ENCODE assay signal across 9 mouse cellular contexts in genomic region chr16:24056885-24057531, GRCm38 (mm10).
DNase-seq lines count a peak whose midpoint lies in the region; ATAC-seq and TF ChIP-seq lines count a peak whose summit lies in the region.
"Had no signal": no experiment of that assay in that cellular context is flagged by ENCODE, and none has a peak within 500 bp of the region (broad histone marks: within the 10 kb centered on the region; RNA-seq: fewer than 3 reads in every experiment).

No protein-coding gene starts in this region.

- H3K36me3 ChIP-seq in embryonic facial prominence, embryonic 10.5 days (replicated peaks) = no peaks in the 10 kb centered on the region
- H3K36me3 ChIP-seq in kidney, postnatal 0 days (ENCODE audit: insufficient read depth, low read length) = no peaks in the 10 kb centered on the region
- no peaks in the 10 kb centered on the region for H3K36me3 ChIP-seq in lung, embryonic 15.5 days
- no peaks in the 10 kb centered on the region for H3K36me3 ChIP-seq in forebrain, embryonic 11.5 days (ENCODE audit: control insufficient read depth, insufficient read depth, low read length)
- H3K36me3 ChIP-seq: hindbrain, embryonic 12.5 days had no signal

- no peaks in the 10 kb centered on the region for H3K27me3 ChIP-seq in embryonic facial prominence, embryonic 10.5 days (replicated peaks; ENCODE audit: low read depth, poor library complexity, severe bottlenecking)
- H3K27me3 ChIP-seq in kidney, postnatal 0 days (ENCODE audit: insufficient read depth, low read length) = no peaks in the 10 kb centered on the region
- H3K27me3 ChIP-seq in lung, embryonic 15.5 days = no peaks in the 10 kb centered on the region
- H3K27me3 ChIP-seq in forebrain, embryonic 11.5 days (ENCODE audit: control insufficient read depth, insufficient read depth, low read length) = no peaks in the 10 kb centered on the region
- H3K27me3 ChIP-seq: hindbrain, embryonic 12.5 days had no signal

- H3K9me3 ChIP-seq in embryonic facial prominence, embryonic 10.5 days = no peaks in the 10 kb centered on the region
- H3K9me3 ChIP-seq in kidney, postnatal 0 days (replicated peaks; ENCODE audit: low read length) = no peaks in the 10 kb centered on the region
- H3K9me3 ChIP-seq in lung, embryonic 15.5 days = no peaks in the 10 kb centered on the region
- no peaks in the 10 kb centered on the region for H3K9me3 ChIP-seq in forebrain, embryonic 11.5 days (ENCODE audit: control insufficient read depth, low read length)
- H3K9me3 ChIP-seq: hindbrain, embryonic 12.5 days had no signal

- H3K27ac ChIP-seq in embryonic facial prominence, embryonic 10.5 days (replicated peaks) = no peak overlapping the region
- 0 out of 2 replicates have a peak overlapping the region, but pooled peaks have one; percentile 3 for H3K27ac ChIP-seq in kidney, postnatal 0 days
- H3K27ac ChIP-seq in lung, embryonic 15.5 days = peak overlapping the region; percentile 87
- no peak overlapping the region for H3K27ac ChIP-seq in forebrain, embryonic 11.5 days (ENCODE audit: low read depth, low read length)
- H3K27ac ChIP-seq: hindbrain, embryonic 12.5 days had no signal

- H3K4me3 ChIP-seq in embryonic facial prominence, embryonic 10.5 days = no peak overlapping the region
- no peak overlapping the region for H3K4me3 ChIP-seq in kidney, postnatal 0 days (replicated peaks; ENCODE audit: low read depth, low read length)
- H3K4me3 ChIP-seq in lung, embryonic 15.5 days = no peak overlapping the region
- no peak overlapping the region for H3K4me3 ChIP-seq in forebrain, embryonic 11.5 days (ENCODE audit: low read depth, low read length)
- H3K4me3 ChIP-seq: hindbrain, embryonic 12.5 days had no signal

- 0 out of 2 replicates have a peak, but pooled peaks have one; percentile 13 for ATAC-seq in kidney, postnatal 0 days (replicated peaks; ENCODE audit: low FRiP score, low read depth)
- 0 out of 2 replicates have a peak, but pooled peaks have one; percentile 49 for ATAC-seq in lung, embryonic 15.5 days (ENCODE audit: borderline replicate concordance, extremely low read depth, low FRiP score, low TSS enrichment)
- no peak for ATAC-seq in forebrain, embryonic 11.5 days (replicated peaks; ENCODE audit: low FRiP score)

- peak; percentile 42 for DNase-seq in adrenal gland, postnatal 14 days
- no peak for DNase-seq in adrenal gland, adult 18-20 months (ENCODE audit: low spot score in 2 of 2)
- peak; percentile 21 for DNase-seq in embryonic facial prominence, embryonic 10.5 days (ENCODE audit: low spot score)
- DNase-seq in kidney, postnatal 0 days (ENCODE audit: low spot score) = peak; percentile 58
- DNase-seq in forebrain, embryonic 11.5 days (ENCODE audit: low spot score) = no peak
- no peak for DNase-seq in right cerebral cortex, postnatal 25 days
- DNase-seq in frontal cortex, postnatal 10 days (ENCODE audit: low spot score in 2 of 2) = no peak

- no peak for TF ChIP-seq CTCF in kidney, postnatal 0 days (IDR thresholded peaks at IDR 0.05; ENCODE audit: low read depth)

- no peak overlapping the region for H3K9ac ChIP-seq in kidney, postnatal 0 days (ENCODE audit: low read depth, low read length)
- H3K9ac ChIP-seq in lung, embryonic 15.5 days = no peak overlapping the region
- no peak overlapping the region for H3K9ac ChIP-seq in forebrain, embryonic 11.5 days (ENCODE audit: low read length)
- H3K9ac ChIP-seq: hindbrain, embryonic 12.5 days had no signal

- WGBS in embryonic facial prominence, embryonic 10.5 days = 39% methylated on average over 11 of the region's 11 CpGs
- WGBS in kidney, postnatal 0 days = 21% methylated on average over 11 of the region's 11 CpGs
- 22% methylated on average over 11 of the region's 11 CpGs for WGBS in lung, embryonic 15.5 days
- WGBS in forebrain, embryonic 11.5 days = 36% methylated on average over 11 of the region's 11 CpGs

- H3K4me1 ChIP-seq in embryonic facial prominence, embryonic 10.5 days = peaks cover 12% of the 10 kb centered on the region; the same call in 1 of the 2 replicates
- H3K4me1 ChIP-seq in kidney, postnatal 0 days (replicated peaks; ENCODE audit: insufficient read depth, low read length) = peaks cover 13% of the 10 kb centered on the region; the same call in 1 of the 2 replicates
- peaks cover 29% of the 10 kb centered on the region for H3K4me1 ChIP-seq in lung, embryonic 15.5 days
- no peaks in the 10 kb centered on the region for H3K4me1 ChIP-seq in forebrain, embryonic 11.5 days (replicated peaks; ENCODE audit: control insufficient read depth, insufficient read depth, low read length)
- H3K4me1 ChIP-seq: hindbrain, embryonic 12.5 days had no signal

- no peak overlapping the region for H3K4me2 ChIP-seq in kidney, postnatal 0 days (ENCODE audit: low read length)
- no peak overlapping the region; the same call in 1 of the 2 replicates for H3K4me2 ChIP-seq in lung, embryonic 15.5 days
- no peak overlapping the region for H3K4me2 ChIP-seq in forebrain, embryonic 11.5 days (ENCODE audit: low read depth, low read length, severe bottlenecking)
- H3K4me2 ChIP-seq: hindbrain, embryonic 12.5 days had no signal

Comparison
In these comparisons a context has a peak if more than half of its experiments do, and no peak if none do; other contexts are left out.
1. DNase-seq: peak in adrenal gland, postnatal 14 days (single experiment), embryonic facial prominence, embryonic 10.5 days (single experiment) and kidney, postnatal 0 days (single experiment); none in adrenal gland, adult 18-20 months (0 of 2), forebrain, embryonic 11.5 days (single experiment), right cerebral cortex, postnatal 25 days (single experiment) and frontal cortex, postnatal 10 days (0 of 2).
2. H3K27ac ChIP-seq: peak in kidney, postnatal 0 days (single experiment) and lung, embryonic 15.5 days (single experiment); none in embryonic facial prominence, embryonic 10.5 days (single experiment) and forebrain, embryonic 11.5 days (single experiment).